Mouse (Mus musculus) spleen, adult 2 months (tissue): Measurements from ENCODE around the gene Mnt.

Experiments used
- CTCF ChIP-seq: fragments of 200-500 bp; IDR thresholded peaks from 2 replicates; pipeline ENCODE4 v1.5.1; 2011; ENCODE audit warnings: mild to moderate bottlenecking, inconsistent platforms; ENCODE audit not compliant: insufficient read depth, insufficient read length, insufficient replicate concordance; ENCODE audit errors: extremely low read depth
- POLR2A ChIP-seq: fragments of 200-500 bp; IDR thresholded peaks from 2 replicates; pipeline ENCODE4 v1.6.1; 2011; ENCODE audit warnings: low read depth, low read length, inconsistent platforms

- TF ChIP-seq CTCF: no peak
- no peak for TF ChIP-seq POLR2A
Measured at GRCm38 (mm10) chr11:74831191-74831605, 478 bp downstream of the Mnt start.
